Mouse (Mus musculus): ENCODE measurements around the gene Wfikkn2.

Wfikkn2 gene

GRCm38 (mm10) chr11:94225985-94226384, 19.8 kb downstream of the Wfikkn2 start:
- peak; percentile 78 for DNase-seq (ENCODE audit: low read depth, low spot score)

DNA sequence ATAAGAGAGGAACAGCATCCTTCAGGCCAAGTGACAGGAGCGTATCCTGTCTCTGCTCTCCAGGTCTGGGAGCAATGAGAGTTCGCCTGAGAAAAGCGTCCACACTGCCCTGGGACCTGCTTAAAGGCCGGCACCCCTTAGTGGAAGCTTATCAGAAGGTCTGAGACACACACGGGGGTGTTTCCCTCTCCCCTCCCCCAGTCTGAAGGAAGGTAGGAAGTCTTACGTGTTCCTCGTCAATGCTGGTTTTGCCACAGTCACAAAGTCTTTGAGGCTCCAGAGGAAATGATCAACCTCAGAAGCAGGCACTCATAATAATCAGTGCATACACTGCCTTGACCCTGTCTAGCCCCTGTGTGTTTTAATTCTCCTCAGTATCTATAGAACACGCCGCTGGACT, 22.3 kb downstream of the Wfikkn2 start:
- DNase-seq (ENCODE audit: low read depth, low spot score): no peak

GRCm38 (mm10) chr11:94221257-94221656, 24.5 kb downstream of the Wfikkn2 start:
- no peak for DNase-seq (ENCODE audit: low read depth, low spot score)

DNA sequence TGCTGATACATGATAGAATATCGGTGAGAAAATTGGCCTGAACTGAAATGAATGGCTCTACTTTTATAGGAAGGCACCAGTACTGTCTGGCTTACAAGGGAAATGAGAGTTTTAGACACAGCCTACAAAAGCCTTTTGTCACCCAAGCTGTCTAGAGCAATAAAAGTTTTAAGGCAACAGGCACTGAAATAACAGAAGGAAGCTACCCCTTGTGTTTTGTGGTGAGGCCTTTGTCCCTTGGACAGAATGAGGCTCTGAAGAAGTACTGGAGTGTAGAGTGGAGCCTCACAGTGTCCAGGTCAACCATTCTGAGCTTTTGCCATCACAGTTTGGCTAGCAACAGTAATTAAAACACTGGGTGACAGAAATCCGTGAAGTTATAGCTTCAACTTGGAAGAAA, 29.6 kb downstream of the Wfikkn2 start:
- no peak for DNase-seq (ENCODE audit: low read depth, low spot score)

DNA sequence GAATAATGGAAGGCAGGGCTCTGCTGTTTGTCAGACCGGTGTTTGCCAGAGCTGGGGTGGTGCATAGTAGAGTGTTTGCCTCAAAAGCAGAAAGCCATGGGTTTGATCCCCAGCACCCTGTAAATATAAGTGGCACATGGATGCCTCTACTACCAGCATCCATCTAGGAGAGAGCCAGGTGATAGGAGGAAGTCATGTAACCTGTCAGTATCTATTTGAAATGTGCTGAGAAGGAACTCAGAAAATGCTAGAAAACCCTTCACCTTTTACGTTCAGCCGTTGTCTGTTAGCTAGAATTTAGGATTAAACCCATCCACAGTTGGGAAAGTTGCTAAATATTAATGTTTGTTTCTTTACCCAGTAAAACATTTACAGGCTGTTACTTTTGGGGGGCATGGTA, 30.2 kb downstream of the Wfikkn2 start:
- DNase-seq (ENCODE audit: low read depth, low spot score): no peak

- peak; percentile 20 for DNase-seq (ENCODE audit: low read depth, low spot score)
These were observed 31.8 kb downstream of the Wfikkn2 start for GRCm38 (mm10) chr11:94213735-94214594.

DNA sequence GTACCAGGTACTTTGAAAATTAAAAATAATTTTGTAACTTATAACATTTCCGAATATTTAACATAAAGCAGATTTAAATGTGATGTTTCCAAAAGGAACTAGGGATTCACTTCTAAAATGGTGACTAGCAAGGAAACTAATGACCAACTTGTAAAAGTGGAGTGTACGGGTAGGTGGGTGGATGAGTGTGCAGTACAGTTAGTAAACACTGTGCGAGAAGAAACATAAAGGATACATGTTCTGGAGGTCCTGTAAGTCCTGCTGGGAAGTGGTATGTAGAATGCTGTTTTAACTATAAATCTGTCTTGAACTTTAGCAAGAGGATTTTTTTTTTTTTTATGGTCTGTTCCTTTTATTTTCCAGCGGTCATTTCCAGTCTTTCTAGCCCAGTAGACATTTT, 32.8 kb downstream of the Wfikkn2 start:
- no peak for DNase-seq (ENCODE audit: low read depth, low spot score)

DNA sequence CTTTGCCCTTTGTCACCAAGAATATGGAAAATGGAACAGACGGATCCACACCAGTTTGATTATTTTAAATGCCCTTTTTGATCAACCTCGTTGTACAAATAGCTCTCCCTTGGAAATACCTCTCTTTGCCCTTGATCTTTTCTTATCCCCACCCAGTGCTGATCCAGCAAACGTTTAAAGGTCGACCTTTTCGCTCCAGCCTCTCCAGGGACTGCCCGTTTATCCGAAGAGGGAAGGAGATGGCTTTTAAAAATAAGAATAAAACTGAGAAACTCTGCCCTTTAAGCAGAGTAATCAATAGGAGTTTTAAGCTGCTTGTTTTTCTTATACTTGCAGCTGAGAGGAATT, 33.3 kb downstream of the Wfikkn2 start:
- peak; percentile 46 for DNase-seq (ENCODE audit: low read depth, low spot score)

DNA sequence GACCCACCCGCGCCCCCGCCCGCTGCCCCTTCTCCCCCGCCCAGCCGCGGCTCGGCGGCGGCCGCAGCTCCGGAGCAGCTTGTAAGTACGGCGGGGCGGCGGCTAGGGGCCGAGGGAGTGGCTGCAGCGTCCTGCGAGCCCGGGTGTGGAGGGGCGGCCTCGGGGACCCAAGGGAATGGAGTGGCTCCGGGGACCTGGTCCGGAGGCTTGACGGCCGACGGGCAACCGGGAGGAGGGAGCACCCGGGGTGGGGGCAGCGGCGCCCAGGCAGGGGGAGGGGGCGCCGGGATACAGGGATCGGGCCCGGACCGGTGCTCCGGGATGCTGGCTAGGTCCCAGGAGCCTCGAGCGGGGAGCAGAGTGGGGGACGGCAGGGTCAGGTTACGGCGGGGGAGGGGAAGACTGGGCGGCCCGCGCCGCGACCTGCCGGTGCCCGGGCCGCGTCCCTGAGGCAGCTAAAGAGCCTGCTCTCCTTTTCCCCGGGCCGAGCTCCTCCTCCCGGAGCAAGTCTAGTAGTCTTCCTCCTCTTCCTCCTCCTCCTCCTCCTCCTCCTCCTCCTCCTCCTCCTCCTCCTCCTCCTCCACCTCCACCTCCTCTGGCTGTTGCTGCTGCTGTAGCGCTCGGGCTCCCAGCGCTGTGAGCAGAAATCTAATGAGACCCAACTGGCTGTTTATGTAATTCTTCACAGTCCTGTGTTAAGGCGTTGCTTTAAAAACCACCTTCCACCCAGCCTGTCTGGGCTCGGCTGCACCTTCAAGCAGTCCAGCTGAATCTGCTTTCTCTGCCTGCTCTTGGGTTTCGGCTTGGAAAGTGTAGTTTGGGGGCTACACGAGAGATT, 33.9 kb downstream of the Wfikkn2 start:
- DNase-seq (ENCODE audit: low read depth, low spot score): peak; percentile 59

DNA sequence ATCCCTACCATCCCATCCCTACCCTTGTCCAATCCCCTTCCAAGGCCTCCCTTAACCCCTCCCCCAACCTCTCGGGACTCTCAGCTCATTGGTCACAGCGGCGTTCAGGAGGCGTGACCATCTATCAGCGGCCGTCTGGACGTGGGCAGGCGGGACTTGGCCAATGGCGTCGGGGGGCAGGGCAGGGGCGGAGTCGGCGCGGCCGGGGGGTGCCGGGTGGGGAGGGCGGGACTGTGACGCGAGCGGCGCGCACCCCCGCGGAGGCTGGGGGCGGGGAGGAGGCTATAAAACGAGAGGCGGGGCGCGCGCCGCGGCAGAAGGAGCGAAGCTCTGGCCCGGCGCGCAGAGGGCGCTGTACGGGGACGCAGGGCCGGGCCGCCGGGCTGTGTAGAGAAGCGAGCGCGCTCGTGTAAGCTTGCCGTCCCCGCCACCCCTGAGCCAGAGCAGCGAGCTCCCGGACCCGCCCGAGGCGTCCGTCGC, 34.6 kb downstream of the Wfikkn2 start, which contains the start of gene Tob1:
Gene Tob1, plus strand, starts transcription at position 331 of the 480 bp plus-strand sequence.
- DNase-seq (ENCODE audit: low read depth, low spot score): peak; percentile 100

DNA sequence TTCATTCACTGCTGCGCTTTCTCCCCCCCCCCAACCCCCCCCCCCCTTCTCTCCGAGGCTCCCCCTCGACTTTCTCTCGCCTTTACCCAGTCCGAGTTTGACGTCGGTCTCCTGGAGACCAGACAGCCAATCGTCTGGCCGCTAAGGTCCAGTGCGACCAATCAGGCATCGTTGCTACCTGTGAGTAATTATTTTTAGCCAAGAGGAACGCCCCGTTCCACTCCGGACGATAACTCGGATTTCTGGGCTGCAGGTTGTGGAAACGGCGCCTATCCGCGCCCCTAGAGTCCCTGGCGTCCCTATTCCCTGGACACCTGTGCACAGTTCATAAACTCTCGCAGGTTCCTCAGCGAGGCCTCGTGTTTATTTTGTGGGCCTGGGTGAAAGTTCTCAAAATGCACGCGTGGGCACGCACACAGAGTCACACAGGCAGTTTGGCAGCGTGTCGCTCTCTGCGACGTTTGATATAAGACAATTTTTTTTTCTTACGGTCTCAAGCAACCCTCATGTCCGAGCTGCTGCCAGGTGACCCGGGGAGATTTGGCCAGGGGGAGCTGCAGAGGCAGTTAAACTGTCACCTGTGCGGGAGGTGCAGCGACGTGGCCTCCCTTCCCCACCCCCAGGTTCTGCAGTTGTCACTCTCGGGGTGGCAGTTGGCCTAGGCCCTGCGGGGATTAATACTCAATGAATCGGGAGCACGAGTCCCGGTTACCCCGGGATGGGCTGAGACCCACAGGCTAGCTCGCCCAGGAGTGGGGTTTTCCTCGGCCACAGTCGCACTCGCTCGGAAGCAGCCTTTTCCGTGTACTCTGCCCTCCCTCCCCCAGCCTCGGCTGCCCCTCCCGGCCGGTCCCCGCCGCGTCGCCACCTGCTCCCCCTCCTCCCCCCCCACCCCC, 35.4 kb downstream of the Wfikkn2 start:
- peak; percentile 99 for DNase-seq (ENCODE audit: low read depth, low spot score)

DNA sequence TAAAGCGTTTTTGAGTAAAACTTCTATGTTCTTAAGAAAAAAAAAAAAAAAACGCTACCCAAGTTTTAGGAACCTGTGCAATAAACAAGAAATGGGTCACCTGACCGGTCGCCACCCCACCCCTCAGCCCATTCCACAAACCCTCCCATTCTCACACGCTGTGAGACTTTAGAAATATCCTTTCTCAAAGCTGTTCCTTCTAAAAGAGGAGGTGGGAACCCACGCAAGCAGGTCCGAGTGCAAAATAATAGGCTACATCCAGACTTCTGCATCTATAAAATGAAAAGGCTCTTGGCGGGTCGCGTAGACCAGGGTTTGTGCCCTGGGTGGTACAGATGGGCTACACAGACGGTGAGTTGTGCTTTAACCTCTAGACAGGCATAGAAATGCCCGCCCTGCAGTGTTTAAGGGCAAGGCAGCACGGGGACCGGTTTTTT, 36.1 kb downstream of the Wfikkn2 start:
- DNase-seq (ENCODE audit: low read depth, low spot score): peak; percentile 58

- DNase-seq (ENCODE audit: low read depth, low spot score): no peak
These were observed 36.8 kb downstream of the Wfikkn2 start for GRCm38 (mm10) chr11:94208811-94209675.

- DNase-seq (ENCODE audit: low read depth, low spot score): no peak
These were observed 39.2 kb downstream of the Wfikkn2 start for GRCm38 (mm10) chr11:94206398-94207114.

GRCm38 (mm10) chr11:94203066-94203465, 42.7 kb downstream of the Wfikkn2 start:
- DNase-seq (ENCODE audit: low read depth, low spot score): no peak

DNA sequence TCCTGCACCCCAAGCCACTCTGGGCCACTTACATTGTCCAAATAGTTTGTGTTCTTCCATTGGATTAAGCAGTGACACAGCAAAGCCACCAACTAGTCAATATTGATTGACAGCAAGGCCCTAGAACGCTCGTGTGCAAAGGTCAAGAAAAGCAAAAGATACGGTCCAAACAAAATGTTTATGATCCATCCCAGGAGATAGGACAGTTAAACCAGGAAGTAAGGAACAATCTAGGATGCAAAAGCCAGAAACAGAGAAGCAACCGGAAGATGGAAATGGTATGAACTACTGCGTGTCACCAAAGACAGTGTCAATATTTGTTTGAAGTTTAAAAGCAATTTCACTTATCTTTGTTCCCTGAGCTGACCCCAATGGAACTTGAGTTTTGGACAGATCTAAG, 43.7 kb downstream of the Wfikkn2 start:
- no peak for DNase-seq (ENCODE audit: low read depth, low spot score)

DNA sequence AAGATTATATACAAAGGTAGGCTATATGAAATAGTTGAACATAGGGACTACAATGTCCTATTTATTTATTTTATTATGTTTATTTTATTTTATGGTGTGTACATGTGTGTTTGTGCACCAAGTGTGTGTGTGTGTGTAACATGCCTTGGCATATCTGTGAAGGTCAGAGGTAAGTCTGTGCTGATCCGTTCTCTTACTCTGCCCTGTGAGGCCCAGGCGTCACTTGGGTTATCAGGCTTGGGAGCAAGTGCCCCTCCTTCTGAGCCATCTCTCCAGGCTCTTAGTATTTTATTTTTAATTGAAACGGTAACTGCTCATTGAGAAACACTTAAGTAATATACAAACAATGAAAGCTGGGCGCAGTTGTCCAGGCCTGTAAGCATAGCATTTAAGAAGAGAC, 45.4 kb downstream of the Wfikkn2 start:
- no peak for DNase-seq (ENCODE audit: low read depth, low spot score)

DNA sequence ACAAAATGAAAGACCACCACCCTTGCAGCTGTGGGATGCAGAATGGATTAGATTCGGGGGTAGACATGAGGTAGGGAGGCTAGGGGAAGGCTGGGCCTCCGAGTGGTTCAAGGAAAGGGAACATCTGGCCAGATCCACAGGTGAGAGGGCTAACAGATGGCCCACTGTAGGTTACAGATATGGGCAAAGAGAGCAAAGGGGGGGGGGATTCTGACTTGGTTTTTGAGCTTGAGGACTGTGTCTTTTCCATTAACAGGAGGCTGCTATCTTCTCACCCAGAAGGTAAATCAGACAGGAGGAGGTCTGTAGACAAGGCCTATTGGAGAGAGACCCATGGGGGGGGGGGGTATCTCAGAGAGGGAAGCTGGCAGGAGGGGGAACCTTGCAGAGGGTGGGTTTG, 46.0 kb downstream of the Wfikkn2 start:
- no peak for DNase-seq (ENCODE audit: low read depth, low spot score)

GRCm38 (mm10) chr11:94198405-94199146, 47.2 kb downstream of the Wfikkn2 start:
- no peak for DNase-seq (ENCODE audit: low read depth, low spot score)

Measured in R1 (cell line).